Mouse (Mus musculus) ES-E14 (cell line): ENCODE measurements around the gene Rad51b. TPM values are rescaled to one million over a fixed set of nuclear protein-coding genes. Genes with fewer than 3 reads are reported as not detected.

Experiments used
- DNase-seq: peaks from one replicate; pipeline ENCODE4 v3.0.0-alpha.2; 2013; ENCODE audit warnings: low read depth, low spot score
- H3K27ac ChIP-seq: 2 replicates; pipeline ENCODE4 v1.5.1; 2012; ENCODE audit warnings: low read depth, mild to moderate bottlenecking, low read length, moderate library complexity, mixed read lengths; ENCODE audit not compliant: poor library complexity, insufficient read depth, severe bottlenecking
- H3K36me3 ChIP-seq: 2 replicates; pipeline ENCODE4 v1.6.1; 2012; ENCODE audit warnings: mild to moderate bottlenecking, low read length, moderate library complexity, mixed read lengths; ENCODE audit not compliant: control insufficient read depth, poor library complexity, insufficient read depth, severe bottlenecking
- H3K4me1 ChIP-seq, 2 experiments: fragments of 150-350 bp in 1 of 2; sonication (generic) in 1 of 2; 2 replicates each; pipeline ENCODE4 v1.6.1; 2012; ENCODE audit warnings: low read length in 2 of 2, mild to moderate bottlenecking in 1 of 2, mixed read lengths in 1 of 2; ENCODE audit not compliant: control insufficient read depth in 2 of 2, insufficient read depth in 2 of 2, poor library complexity in 1 of 2
- H3K4me3 ChIP-seq, 2 experiments: fragments of 150-350 bp in 1 of 2; sonication (generic) in 1 of 2; 2 replicates each; pipeline ENCODE4 v1.5.1; 2012; ENCODE audit warnings: low read length in 2 of 2, low read depth in 1 of 2, mild to moderate bottlenecking in 1 of 2, mixed read lengths in 1 of 2; ENCODE audit not compliant: insufficient read depth in 1 of 2, poor library complexity in 1 of 2, severe bottlenecking in 1 of 2
- H3K9ac ChIP-seq: 2 replicates; pipeline ENCODE4 v1.6.1; 2012; ENCODE audit warnings: low read depth, mild to moderate bottlenecking, low read length, mixed read lengths; ENCODE audit not compliant: poor library complexity, insufficient read depth, severe bottlenecking
- H3K9me3 ChIP-seq: fragments of 150-350 bp; sonication (generic); 2 replicates; pipeline ENCODE4 v1.6.1; 2012; ENCODE audit warnings: low read depth, mild to moderate bottlenecking, low read length; ENCODE audit not compliant: control insufficient read depth, insufficient read depth
- CHD2 ChIP-seq: IDR thresholded peaks from 2 replicates; pipeline ENCODE4 v1.6.1; 2014; ENCODE audit warnings: mild to moderate bottlenecking, low read depth, low read length, inconsistent platforms
- HCFC1 ChIP-seq: IDR thresholded peaks from 2 replicates; pipeline ENCODE4 v1.6.1; 2012; ENCODE audit warnings: low read length, inconsistent platforms, borderline replicate concordance; ENCODE audit not compliant: insufficient read depth
- MAFK ChIP-seq: IDR thresholded peaks from 2 replicates; pipeline ENCODE4 v1.6.1; 2014; ENCODE audit warnings: mild to moderate bottlenecking, low read depth, low read length, inconsistent platforms; ENCODE audit not compliant: insufficient read depth
- ZC3H11A ChIP-seq: IDR thresholded peaks from 2 replicates; pipeline ENCODE4 v1.6.1; 2012; ENCODE audit warnings: low read depth, mild to moderate bottlenecking, inconsistent platforms, low read length, borderline replicate concordance
- ZNF384 ChIP-seq: IDR thresholded peaks from 2 replicates; pipeline ENCODE4 v1.6.1; 2012; ENCODE audit warnings: low read depth, low read length, inconsistent platforms
- in situ Hi-C, 2 experiments: fragments of 600-800 bp; cut with MboI; formaldehyde crosslinking; loops; one replicate each; pipeline ENCODE4 v1.15.1; 2025; ENCODE audit warnings: low sequenced_read_pairs in 2 of 2, inconsistent platforms in 1 of 2; ENCODE audit not compliant: unreplicated experiment in 2 of 2
- total RNA-seq: library from RNA; depleted of rRNA; stranded (reverse); fragments of 300-350 nt; gene quantifications from 2 replicates; pipeline ENCODE4 v1.2.3, GENCODE M21; 2012

Rad51b gene
- total RNA-seq, 1 experiment: 6.7 TPM

DNA sequence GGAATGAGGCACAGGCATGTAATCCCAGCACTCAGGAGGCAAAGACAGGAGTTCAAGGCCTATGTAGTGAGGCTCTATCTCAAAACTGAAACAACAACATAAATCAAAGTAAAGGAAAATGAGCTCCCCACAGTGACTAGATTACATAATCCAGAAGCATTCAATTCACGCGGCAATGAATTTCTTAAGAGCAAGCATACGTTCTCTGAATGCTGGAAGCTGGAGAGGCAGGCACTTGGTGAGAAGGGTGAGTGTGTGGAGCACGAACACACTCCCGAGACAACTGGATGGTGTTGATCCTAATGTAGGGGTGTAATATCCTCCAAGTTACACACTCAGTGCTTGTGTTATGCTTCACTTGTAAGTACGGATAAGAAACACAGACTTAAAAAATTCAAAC lies 120.3 kb downstream of the Rad51b start:
- H3K9ac ChIP-seq: no peak overlapping the region
- no peaks in the 10 kb centered on the region for H3K36me3 ChIP-seq
- H3K9me3 ChIP-seq: no peaks in the 10 kb centered on the region
- TF ChIP-seq HCFC1: no peak
- no peak for TF ChIP-seq ZC3H11A
- TF ChIP-seq ZNF384: no peak
- no peak for DNase-seq
- no peaks in the 10 kb centered on the region for H3K4me1 ChIP-seq
- in situ Hi-C loops: no loop called here
- no peak overlapping the region for H3K4me3 ChIP-seq
- H3K27ac ChIP-seq: no peak overlapping the region

DNA sequence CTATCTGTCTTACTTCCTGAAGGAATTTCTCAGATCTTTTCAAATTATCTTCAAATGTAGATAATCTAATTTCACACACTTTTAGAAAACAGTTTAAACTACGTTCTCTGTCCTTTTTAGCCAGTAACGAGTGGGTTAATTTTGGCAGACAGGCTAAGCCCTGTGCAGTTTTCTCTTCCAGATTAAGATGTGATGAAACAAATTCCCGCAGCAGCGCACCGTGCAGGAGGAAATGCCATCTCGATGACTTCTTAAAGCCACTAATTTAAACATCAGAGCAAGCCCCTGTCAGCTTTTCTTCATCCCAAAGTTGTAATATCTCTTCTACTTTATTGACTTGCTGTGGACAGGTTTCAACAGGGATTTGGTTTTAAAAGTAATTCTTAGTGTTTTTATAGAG lies 123.5 kb downstream of the Rad51b start:
- Histone ChIP-seq H3K9me3 (no peaks in the 10 kb centered on the region), H3K36me3 (no peaks in the 10 kb centered on the region), H3K9ac (no peak overlapping the region), H3K4me3 (no peak overlapping the region), H3K27ac (no peak overlapping the region), H3K4me1 (no peaks in the 10 kb centered on the region)
- in situ Hi-C loops: no loop called here
- TF ChIP-seq MAFK (no peak), ZC3H11A (no peak), CHD2 (no peak)
- DNase-seq: no peak

DNA sequence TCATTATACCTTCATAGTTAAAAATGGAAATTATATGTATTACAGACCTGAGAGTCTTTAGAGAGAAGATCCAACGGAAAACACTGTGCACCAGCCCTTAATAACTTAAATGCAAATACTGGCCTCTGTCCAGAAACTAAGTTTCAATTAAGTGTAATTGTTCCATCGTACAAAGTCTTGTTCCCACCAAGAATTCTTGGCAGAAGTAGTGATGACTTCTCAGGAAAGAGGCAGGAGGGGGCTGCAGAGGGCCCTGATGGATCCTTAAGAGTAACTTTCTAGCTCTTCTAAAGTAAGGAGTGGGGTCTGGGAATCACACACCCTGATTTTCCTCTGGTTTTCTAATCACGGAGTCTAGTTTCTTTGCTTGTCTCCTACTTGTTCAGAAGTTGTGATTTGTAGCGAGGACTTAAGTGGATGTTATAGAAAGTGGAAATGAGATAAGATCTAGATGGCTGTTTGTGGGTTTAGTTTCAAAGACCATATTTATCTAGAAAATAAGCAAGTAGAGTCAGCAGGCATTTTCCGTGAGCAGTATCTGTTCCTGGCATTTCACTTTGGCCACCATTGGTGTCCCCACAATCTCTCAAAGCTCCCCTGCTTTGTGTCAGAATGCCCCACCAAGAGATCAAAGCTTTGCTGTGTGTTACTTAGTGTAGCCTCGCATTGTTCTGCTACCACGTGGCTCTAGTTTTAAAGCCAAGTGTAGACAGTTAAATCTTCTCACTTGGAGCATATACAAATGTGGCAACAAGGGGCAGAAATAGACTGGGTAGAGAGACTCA lies 132.6 kb downstream of the Rad51b start:
- no peak overlapping the region for H3K9ac ChIP-seq
- no peak for DNase-seq
- no peak overlapping the region for H3K4me3 ChIP-seq
- in situ Hi-C loops: no loop called here
- no peaks in the 10 kb centered on the region for H3K4me1 ChIP-seq
- H3K27ac ChIP-seq: no peak overlapping the region
- TF ChIP-seq CHD2: no peak
- no peak for TF ChIP-seq HCFC1
- no peak for TF ChIP-seq ZC3H11A
- TF ChIP-seq MAFK: no peak
- no peak for TF ChIP-seq ZNF384
- no peaks in the 10 kb centered on the region for H3K36me3 ChIP-seq
- no peaks in the 10 kb centered on the region for H3K9me3 ChIP-seq

DNA sequence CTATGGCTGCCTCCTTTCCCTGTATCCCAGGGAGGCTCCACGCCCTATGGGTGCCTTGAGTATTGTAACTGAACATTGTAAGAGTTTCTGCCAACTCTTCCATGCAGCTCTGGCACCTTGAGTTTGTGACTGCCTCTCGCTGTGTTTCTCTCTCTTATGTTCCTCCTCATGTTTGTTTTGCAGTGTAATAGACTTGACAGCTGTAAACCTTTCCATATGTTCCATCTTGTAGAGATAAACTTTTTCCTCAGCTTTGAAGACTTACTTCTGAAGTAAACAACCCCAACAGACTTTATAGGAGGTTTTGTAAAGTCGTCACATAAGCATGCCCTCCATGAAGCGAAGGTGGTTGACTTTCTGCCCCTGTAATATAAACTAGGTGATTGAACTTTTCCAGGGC lies 134.1 kb downstream of the Rad51b start:
- Histone ChIP-seq H3K4me1 (no peaks in the 10 kb centered on the region), H3K9ac (no peak overlapping the region), H3K27ac (no peak overlapping the region), H3K4me3 (no peak overlapping the region), H3K36me3 (no peaks in the 10 kb centered on the region), H3K9me3 (no peaks in the 10 kb centered on the region)
- TF ChIP-seq HCFC1 (no peak), MAFK (no peak)
- in situ Hi-C loops: no loop called here
- DNase-seq: no peak

DNA sequence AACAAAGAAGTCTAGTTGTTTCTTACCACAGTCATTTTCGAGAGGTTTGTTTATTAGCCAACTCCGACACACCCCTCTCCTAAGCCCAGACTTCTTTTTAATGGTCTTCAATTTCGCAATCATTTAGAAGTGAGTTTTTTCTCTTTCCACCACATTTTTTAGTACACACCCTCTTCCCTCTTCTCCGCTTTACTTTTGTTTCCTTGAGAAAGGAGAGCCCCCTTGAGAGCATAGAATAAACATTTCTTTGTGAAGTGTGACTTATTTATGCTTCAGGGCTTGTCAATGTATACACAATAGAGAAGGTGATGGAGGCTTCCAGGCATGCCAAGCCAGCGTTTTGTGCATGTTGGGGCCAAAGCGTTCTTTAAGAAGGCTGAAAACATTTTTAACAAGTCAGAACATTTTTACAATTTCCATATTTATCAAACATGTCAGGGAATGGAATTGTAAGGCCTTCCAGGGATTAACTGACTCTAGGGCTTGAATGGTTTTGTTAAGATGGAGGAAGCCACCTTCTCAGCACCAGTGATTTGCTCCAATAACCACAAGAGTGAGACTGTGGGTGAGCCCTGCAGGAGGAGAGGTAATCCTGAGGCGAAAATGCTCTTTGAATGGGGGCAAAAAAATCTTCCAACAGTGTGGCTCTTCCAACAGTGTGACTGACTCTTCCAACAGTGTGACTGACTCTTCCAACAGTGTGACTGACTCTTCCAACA lies 136.8 kb downstream of the Rad51b start:
- H3K4me1 ChIP-seq: no peaks in the 10 kb centered on the region
- in situ Hi-C loops: no loop called here

More for the DNA sequence above, 136.8 kb downstream of the Rad51b start:
- H3K9ac ChIP-seq: no peak overlapping the region
- no peak overlapping the region for H3K27ac ChIP-seq
- H3K36me3 ChIP-seq: no peaks in the 10 kb centered on the region
- TF ChIP-seq HCFC1 (no peak), CHD2 (no peak), MAFK (no peak), ZNF384 (no peak), ZC3H11A (no peak)
- no peak for DNase-seq
- H3K4me3 ChIP-seq: no peak overlapping the region
- H3K9me3 ChIP-seq: no peaks in the 10 kb centered on the region
